Mouse (Mus musculus) frontal cortex, postnatal 25 days (tissue): ENCODE results near the gene Srebf2.

Source experiments
- DNase-seq, 2 experiments: peaks; one replicate each; pipeline ENCODE4 v3.0.0; 2022; ENCODE audit warnings: low spot score in 2 of 2

The Srebf2 gene

GRCm38 (mm10) chr15:82156902-82157301 is 9.9 kb downstream of the Srebf2 start:
- no peak for DNase-seq

GRCm38 (mm10) chr15:82158243-82159035 is 11.5 kb downstream of the Srebf2 start:
- DNase-seq = no peak

- no peak for DNase-seq
Measured at GRCm38 (mm10) chr15:82159471-82159870, 12.5 kb downstream of the Srebf2 start.

DNA sequence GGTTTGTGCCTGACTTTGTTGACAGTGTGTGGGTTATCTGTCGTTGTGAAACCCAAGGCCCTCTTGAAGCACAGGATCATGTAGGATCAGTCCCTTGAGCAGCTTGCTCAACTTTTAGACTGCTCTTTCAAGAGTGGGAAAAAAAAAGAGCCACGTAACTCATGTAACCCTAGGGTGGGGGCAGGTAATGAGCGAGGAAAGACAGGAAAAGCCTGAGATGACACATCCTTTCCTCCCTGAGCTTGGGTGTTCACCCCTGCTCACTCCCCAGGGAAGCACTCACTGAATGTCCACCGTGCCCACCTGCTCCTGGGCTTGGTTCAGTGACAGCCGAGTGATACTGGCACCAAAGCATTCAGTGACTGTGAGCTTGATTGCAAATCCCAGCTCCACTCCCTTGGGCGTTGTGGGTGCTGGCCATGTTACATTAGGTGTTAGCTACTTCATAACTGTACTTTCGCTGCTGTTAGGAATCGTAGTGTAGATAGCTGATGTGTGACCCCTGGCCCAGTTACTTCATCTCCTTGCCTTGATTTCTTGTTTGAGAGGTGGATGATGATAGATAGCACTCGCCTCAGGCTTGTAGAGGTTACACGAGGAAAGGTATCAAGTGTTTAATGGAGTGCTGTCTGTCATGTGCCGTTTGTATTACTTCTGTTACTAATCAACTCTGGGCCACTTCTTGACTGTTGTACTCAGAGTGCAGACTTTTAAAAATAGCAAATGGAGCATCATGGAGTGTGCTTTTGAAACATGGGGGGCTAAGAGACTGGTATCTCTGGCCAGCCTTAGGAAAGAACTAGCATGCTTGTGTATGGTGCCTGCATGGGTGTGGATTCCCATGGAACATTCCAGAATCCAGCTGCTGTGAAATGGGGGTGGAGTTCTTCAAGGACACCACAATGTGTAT is 14.0 kb downstream of the Srebf2 start:
- no peak for DNase-seq

DNA sequence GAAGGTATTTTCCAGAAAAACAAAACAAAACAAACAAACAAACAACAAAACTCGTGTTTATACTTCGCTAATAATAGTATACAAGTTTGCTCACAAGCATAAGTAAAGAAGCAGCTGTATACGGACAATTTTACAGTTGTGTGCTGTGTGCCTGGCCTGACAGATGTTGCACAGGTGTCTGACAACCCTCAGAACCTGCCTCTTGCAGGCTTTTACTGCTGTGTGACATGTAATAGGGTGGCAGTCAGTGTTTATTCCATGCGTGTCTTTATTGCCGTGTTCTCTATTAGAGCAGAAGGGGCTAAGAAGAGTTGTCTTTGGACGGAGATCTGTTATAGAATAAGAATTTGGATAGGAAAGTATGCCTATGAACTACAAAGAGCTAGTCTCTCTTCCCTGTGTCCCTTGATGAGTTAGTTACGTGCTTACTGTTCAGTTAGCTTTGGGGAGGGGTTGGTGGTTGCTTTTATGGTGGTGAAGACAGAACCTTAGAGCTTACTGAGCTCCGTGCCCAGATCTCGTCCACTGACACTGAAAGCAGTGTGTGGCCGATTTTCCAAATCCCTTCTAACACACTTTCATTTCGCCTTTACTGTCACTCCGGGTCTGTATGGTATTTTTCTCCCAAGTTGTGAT is 15.1 kb downstream of the Srebf2 start:
- no peak for DNase-seq

DNA sequence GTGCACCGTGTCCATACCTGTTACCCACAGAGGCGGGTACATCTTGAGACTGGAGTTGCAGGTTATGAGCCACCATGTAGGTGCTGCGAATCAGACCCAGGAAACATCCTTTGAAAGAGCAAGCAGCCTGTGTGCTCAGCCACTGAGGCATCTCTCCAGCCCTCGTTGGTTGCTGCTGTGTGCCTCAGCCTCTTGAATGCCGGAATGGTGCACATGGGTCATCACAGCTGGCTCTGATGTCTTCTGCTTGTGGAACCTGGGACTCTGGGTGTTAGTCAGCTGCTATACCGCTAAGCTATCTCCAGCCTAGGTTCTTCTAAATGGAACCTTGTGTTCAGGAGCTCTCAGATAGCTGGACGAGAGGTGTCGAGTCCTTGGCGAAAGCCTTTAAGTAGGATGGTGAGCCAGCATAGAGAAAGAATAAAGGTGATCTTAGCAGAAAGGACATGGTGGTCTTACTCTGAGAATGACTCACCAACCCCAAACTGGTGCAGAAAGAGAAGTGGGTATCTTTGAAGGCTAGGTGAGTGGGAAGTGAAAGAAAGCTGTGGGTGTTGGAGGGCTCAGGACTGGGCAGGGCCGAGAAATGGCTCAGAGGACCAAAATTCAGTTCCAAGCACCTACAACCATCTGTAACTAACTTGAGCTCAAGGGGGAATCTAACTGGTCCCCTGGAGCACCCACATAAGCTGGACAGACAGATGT is 16.5 kb downstream of the Srebf2 start:
- DNase-seq = no peak

GRCm38 (mm10) chr15:82164061-82164399 is 17.0 kb downstream of the Srebf2 start:
- no peak for DNase-seq

DNA sequence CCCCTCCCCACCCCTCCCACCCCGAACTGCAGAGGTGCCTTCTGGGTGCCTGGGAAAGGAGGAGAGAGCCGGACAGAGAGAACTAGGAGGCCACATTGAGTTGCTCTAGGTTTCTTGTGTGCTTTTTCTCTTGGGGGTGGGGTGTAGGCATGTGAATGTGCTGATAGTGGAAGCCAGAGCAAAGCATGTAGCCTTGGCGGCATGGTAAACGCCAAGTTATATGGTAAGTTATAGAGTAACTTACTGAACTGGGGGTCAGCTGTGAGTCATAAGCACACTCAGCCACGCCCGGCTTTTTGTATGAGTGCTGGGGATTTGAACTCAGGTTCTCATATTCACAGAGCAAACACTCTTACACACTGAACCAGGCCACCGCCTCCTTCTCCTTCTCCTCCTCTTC is 17.5 kb downstream of the Srebf2 start:
- DNase-seq = no peak

- peak; percentile 78 to 83 for DNase-seq
Measured at GRCm38 (mm10) chr15:82165332-82166239, 18.6 kb downstream of the Srebf2 start.

DNA sequence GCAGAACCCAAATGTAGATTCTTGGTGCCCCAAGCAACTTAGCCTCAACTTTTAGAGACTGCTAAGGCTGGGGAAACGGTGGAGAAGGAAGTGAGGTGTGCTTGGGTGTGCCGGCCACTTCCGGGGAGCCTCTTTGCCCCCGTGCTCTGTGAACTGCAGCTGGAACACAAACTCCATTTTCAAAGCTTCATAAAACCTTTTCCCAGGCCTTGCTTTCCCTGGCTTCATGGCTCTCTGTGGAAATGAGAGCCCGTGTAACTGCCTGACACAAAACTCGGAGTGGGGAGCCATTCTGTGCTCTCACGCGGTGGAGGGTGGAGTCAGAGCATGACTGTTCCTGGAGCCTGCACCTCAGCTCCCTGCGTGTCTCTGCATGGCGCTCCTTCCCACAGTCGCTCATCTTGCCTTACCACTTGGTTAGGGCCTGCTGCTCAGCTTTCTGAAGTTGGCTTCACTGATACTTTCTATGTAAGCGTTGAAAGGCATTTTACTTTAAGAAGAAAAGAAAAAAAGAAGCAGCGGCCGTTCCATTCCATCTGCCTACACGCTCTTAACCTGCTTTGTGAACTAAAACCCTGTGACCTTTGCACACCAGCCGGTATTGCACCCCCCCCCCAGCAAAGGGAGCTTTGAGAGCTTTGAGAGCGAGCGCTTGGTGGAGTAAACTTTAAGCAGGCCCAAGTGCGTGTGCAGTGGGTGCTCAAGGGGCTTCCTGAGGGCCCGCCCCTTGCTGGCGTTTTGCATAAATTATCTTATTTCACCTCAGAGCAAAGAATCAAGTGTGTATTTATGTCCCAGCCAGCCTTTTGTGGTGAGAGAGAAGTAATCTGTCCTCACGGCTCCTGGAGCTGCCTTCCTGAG is 19.5 kb downstream of the Srebf2 start:
- no peak for DNase-seq

- DNase-seq = no peak
Measured at GRCm38 (mm10) chr15:82167201-82168168, 20.5 kb downstream of the Srebf2 start.

GRCm38 (mm10) chr15:82169671-82170070 is 22.7 kb downstream of the Srebf2 start:
- DNase-seq = no peak

DNA sequence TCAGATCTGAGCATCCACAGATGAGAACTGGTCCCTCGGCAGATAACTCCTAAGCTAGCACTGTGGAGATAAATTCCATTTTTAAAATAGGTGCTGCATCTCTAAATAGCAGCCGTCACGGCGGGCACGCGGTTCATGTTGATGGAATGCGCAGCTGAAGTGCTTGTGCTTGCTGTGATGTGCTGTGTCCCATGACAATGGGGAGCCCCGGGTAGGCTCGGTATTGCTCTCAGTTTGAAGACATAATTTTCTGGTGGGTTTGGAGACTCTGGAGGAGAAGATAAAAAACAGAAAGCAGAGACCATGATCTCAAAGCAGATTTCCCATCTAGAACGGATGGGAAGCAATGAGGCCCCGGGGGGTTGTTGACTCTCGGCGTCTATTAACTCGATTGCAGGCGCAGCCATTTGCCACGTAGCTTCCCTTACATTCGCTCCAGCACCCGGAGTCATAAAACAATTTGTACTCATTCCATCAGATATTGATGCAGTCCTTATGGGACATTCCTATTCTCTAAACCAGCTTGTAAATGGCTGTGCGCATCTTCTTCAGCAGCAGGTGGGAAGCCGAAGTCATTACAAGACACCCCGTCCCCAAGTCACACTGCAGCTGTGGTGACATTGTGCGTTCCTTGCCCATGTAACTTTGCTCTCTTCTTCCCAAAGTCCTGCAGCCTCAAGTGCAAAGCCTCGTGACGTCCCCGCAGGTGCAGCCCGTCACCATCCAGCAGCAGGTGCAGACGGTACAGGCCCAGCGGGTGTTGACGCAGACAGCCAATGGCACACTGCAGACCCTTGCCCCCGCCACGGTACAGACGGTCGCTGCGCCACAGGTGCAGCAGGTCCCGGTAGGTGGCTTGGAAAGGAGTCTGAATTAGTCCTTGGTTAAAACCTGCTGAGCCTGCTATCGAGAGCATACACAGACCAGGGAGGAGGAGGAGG is 23.7 kb downstream of the Srebf2 start:
- DNase-seq = no peak

DNA sequence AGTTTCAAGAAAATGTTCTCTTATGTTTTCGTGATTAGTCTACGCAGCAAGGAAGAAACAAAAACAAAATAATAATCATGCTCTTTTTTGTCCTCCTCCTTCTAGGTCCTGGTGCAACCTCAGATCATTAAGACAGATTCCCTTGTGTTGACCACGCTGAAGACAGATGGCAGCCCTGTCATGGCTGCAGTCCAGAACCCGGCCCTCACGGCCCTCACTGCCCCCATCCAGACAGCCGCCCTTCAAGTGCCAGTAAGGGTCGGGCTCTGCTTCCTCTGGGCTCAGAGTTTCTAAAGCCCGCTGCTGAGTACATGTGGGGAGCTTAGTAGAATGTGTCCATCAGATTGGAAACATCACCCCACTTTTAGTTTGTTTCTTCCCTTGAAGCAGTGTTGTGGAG is 25.7 kb downstream of the Srebf2 start:
- no peak for DNase-seq

DNA sequence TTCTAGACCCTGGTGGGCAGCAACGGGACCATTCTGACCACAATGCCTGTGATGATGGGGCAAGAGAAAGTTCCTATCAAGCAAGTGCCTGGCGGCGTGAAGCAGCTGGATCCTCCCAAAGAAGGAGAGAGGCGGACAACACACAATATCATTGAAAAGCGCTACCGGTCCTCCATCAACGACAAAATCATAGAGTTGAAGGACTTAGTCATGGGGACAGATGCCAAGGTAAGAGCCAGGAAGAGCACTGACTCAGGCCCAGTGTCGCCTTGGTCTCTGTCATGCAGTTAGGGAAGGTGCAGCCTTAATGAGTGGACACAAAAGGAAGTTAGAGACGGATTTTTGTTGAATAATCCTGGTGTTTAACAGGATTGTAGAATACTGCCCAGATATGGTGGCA is 28.1 kb downstream of the Srebf2 start:
- no peak for DNase-seq

DNA sequence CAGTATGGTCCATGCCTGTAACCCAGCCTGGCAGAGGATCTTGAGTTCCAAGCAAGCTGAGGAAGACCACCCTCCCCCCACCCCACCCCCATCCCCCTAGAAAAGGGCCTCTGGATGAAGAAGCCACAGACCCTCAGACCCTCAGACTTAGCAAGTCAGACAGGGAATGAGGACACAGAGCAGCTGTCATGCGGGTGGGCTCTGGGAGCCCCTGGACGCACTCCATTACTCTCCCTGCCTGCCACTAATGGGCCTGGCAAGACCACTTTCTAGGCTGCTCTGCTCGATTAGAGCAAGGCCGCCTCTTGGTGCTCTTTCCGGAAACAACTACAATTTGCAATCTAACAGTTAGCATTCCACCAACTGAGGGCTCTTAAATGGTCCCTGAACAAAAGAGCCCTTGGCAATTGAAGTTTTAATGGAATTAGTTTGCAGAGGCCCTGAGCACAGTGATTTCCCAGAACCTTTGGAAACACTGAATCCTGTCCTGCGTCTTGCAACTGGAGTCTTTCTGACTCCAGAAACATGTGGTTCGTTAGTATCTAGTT is 30.8 kb downstream of the Srebf2 start:
- DNase-seq = no peak

- no peak for DNase-seq
Measured at GRCm38 (mm10) chr15:82181131-82181530, 34.1 kb downstream of the Srebf2 start.
